Mouse (Mus musculus): ENCODE measurements at regions not wholly inside any gene's neighbourhood (a gene's known extent, or its start where the extent isn't known, plus 50 kb on each side); places are given as distances from the start of the nearest gene placed in this dataset.

DNA sequence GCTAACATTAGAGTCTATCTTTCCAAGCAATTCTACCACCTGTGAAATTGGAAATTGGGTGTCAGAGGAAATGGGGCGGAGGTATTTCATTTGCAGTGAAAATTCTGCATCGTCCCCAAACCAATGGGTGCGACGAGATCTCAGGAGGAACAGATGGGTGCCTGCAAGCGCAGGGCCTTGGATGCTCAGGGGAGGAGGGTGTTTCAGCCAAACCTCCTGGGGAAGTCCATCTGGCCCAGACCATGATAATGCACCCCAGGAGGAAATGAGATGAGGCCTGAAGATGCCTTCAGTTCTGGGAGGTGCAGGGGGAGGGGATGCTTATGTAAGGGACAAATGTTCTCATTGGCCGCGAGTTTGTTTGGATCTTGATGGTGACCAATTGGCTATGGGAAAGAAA lies 205.9 kb upstream of the Dynlrb2 start:
- Histone ChIP-seq H3K4me1 (replicated peaks; ENCODE audit: insufficient read depth, low read length) (no peaks in the 10 kb centered on the region), H3K27me3 (ENCODE audit: insufficient read depth, low read length) (no peaks in the 10 kb centered on the region), H3K9ac (ENCODE audit: low read depth, low read length) (no peak overlapping the region), H3K4me3 (replicated peaks; ENCODE audit: low read depth, low read length) (no peak overlapping the region), H3K4me2 (ENCODE audit: low read length) (no peak overlapping the region), H3K36me3 (ENCODE audit: insufficient read depth, low read length) (no peaks in the 10 kb centered on the region), H3K27ac (no peak overlapping the region), H3K9me3 (replicated peaks; ENCODE audit: low read length) (no peaks in the 10 kb centered on the region)
- DNase-seq (ENCODE audit: low spot score) (no peak), ATAC-seq (replicated peaks; ENCODE audit: low FRiP score, low read depth) (no peak)
- 93% methylated on average over 7 of the region's 7 CpGs for WGBS
- no peak for TF ChIP-seq CTCF (IDR thresholded peaks at IDR 0.05; ENCODE audit: low read depth)

DNA sequence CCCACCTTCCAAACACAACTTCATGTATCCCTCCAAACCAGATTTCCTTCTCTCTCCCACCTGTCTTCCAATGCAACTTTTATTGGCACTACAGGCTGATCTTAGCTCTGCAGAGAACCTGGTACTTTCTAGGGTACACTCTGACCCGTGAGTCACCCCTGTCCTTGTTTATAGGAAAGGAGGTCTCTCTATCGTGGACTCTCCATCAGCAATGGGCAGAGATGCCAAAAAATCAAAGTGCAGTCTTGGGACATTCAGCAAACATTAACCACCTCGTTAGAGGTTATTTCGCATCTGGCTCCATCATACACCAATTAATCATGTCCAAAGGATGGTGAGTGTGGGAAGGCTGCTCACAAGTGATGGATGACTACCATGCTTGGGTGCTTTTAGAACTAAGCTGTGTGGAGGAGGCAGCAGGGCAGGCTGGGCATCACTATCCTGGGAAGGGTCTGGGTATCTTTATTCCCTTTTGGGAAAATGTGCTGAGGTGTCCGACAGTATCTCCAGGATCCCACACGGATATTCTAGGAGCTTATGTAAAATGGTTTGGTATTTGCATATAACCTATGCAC lies 214.0 kb upstream of the Dynlrb2 start:
- Histone ChIP-seq H3K4me3 (replicated peaks; ENCODE audit: low read depth, low read length) (no peak overlapping the region), H3K4me1 (replicated peaks; ENCODE audit: insufficient read depth, low read length) (no peaks in the 10 kb centered on the region), H3K9me3 (replicated peaks; ENCODE audit: low read length) (no peaks in the 10 kb centered on the region), H3K27me3 (ENCODE audit: insufficient read depth, low read length) (no peaks in the 10 kb centered on the region), H3K27ac (no peak overlapping the region), H3K4me2 (ENCODE audit: low read length) (no peak overlapping the region), H3K9ac (ENCODE audit: low read depth, low read length) (no peak overlapping the region), H3K36me3 (ENCODE audit: insufficient read depth, low read length) (no peaks in the 10 kb centered on the region)
- TF ChIP-seq CTCF (IDR thresholded peaks at IDR 0.05; ENCODE audit: low read depth): no peak
- ATAC-seq (replicated peaks; ENCODE audit: low FRiP score, low read depth): 0 out of 2 replicates have a peak, but pooled peaks have one; percentile 63
- DNase-seq (ENCODE audit: low spot score): peak; percentile 38
- 58% methylated on average over 6 of the region's 6 CpGs for WGBS

- no peak for DNase-seq (ENCODE audit: low spot score)
Observed at GRCm38 (mm10) chr8:116289237-116289636, 215.5 kb upstream of the Dynlrb2 start.

GRCm38 (mm10) chr8:116283990-116284389 lies 220.8 kb upstream of the Dynlrb2 start:
- DNase-seq (ENCODE audit: low spot score) (no peak), ATAC-seq (replicated peaks; ENCODE audit: low FRiP score, low read depth) (no peak)
- no peak overlapping the region for H3K4me3 ChIP-seq (replicated peaks; ENCODE audit: low read depth, low read length)
- no peak overlapping the region for H3K27ac ChIP-seq
- no peaks in the 10 kb centered on the region for H3K4me1 ChIP-seq (replicated peaks; ENCODE audit: insufficient read depth, low read length)
- H3K4me2 ChIP-seq (ENCODE audit: low read length): no peak overlapping the region
- no peak for TF ChIP-seq CTCF (IDR thresholded peaks at IDR 0.05; ENCODE audit: low read depth)
- no peaks in the 10 kb centered on the region for H3K36me3 ChIP-seq (ENCODE audit: insufficient read depth, low read length)
- 27% methylated on average over 1 of the region's 3 CpGs for WGBS
- H3K27me3 ChIP-seq (ENCODE audit: insufficient read depth, low read length): no peaks in the 10 kb centered on the region
- no peaks in the 10 kb centered on the region for H3K9me3 ChIP-seq (replicated peaks; ENCODE audit: low read length)
- H3K9ac ChIP-seq (ENCODE audit: low read depth, low read length): no peak overlapping the region

More at GRCm38 (mm10) chr8:116289237-116289636, 215.5 kb upstream of the Dynlrb2 start:
- Histone ChIP-seq H3K4me1 (replicated peaks; ENCODE audit: insufficient read depth, low read length) (no peaks in the 10 kb centered on the region), H3K27me3 (ENCODE audit: insufficient read depth, low read length) (no peaks in the 10 kb centered on the region), H3K36me3 (ENCODE audit: insufficient read depth, low read length) (no peaks in the 10 kb centered on the region), H3K4me2 (ENCODE audit: low read length) (no peak overlapping the region), H3K9ac (ENCODE audit: low read depth, low read length) (no peak overlapping the region), H3K9me3 (replicated peaks; ENCODE audit: low read length) (no peaks in the 10 kb centered on the region), H3K4me3 (replicated peaks; ENCODE audit: low read depth, low read length) (no peak overlapping the region), H3K27ac (no peak overlapping the region)
- no peak for ATAC-seq (replicated peaks; ENCODE audit: low FRiP score, low read depth)
- WGBS: 40% methylated on average over 2 of the region's 2 CpGs
- no peak for TF ChIP-seq CTCF (IDR thresholded peaks at IDR 0.05; ENCODE audit: low read depth)

GRCm38 (mm10) chr8:116282341-116282740 lies 222.4 kb upstream of the Dynlrb2 start:
- Histone ChIP-seq H3K27me3 (ENCODE audit: insufficient read depth, low read length) (no peaks in the 10 kb centered on the region), H3K4me1 (replicated peaks; ENCODE audit: insufficient read depth, low read length) (no peaks in the 10 kb centered on the region), H3K4me3 (replicated peaks; ENCODE audit: low read depth, low read length) (no peak overlapping the region), H3K4me2 (ENCODE audit: low read length) (no peak overlapping the region), H3K9ac (ENCODE audit: low read depth, low read length) (no peak overlapping the region), H3K9me3 (replicated peaks; ENCODE audit: low read length) (no peaks in the 10 kb centered on the region), H3K27ac (no peak overlapping the region), H3K36me3 (ENCODE audit: insufficient read depth, low read length) (no peaks in the 10 kb centered on the region)
- no peak for DNase-seq (ENCODE audit: low spot score)
- no peak for ATAC-seq (replicated peaks; ENCODE audit: low FRiP score, low read depth)
- no peak for TF ChIP-seq CTCF (IDR thresholded peaks at IDR 0.05; ENCODE audit: low read depth)
- WGBS: 91% methylated on average over 5 of the region's 5 CpGs

DNA sequence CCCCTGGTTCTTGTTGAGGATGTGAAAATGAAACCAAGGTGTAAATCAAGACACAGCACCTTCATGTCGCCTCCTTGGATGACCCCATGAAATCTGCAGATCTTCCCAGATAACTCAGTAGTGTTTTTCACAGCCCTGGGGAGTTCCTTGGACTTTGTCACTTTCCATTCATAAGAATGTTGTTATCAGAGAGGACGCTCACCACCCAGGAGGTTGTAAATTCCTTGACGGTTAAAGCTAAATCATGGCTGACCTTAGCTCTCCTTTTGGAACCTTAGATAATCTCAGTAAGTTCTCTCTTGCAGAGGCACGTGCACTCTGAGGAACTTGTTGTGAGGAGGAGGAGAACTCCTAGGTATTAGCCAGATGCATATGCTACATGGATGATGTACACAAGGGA lies 229.8 kb upstream of the Dynlrb2 start:
- no peak overlapping the region for H3K27ac ChIP-seq
- no peaks in the 10 kb centered on the region for H3K27me3 ChIP-seq (ENCODE audit: insufficient read depth, low read length)
- no peak for TF ChIP-seq CTCF (IDR thresholded peaks at IDR 0.05; ENCODE audit: low read depth)
- H3K4me1 ChIP-seq (replicated peaks; ENCODE audit: insufficient read depth, low read length): 0 out of 2 replicates have a peak, but pooled peaks cover 2% of the 10 kb centered on the region
- no peak for ATAC-seq (replicated peaks; ENCODE audit: low FRiP score, low read depth)
- DNase-seq (ENCODE audit: low spot score): no peak
- WGBS: 38% methylated on average over 4 of the region's 4 CpGs
- no peak overlapping the region for H3K4me2 ChIP-seq (ENCODE audit: low read length)
- no peak overlapping the region for H3K4me3 ChIP-seq (replicated peaks; ENCODE audit: low read depth, low read length)
- no peak overlapping the region for H3K9ac ChIP-seq (ENCODE audit: low read depth, low read length)
- no peaks in the 10 kb centered on the region for H3K36me3 ChIP-seq (ENCODE audit: insufficient read depth, low read length)
- no peaks in the 10 kb centered on the region for H3K9me3 ChIP-seq (replicated peaks; ENCODE audit: low read length)

GRCm38 (mm10) chr8:116271238-116271637 lies 233.5 kb upstream of the Dynlrb2 start:
- no peak overlapping the region for H3K4me2 ChIP-seq (ENCODE audit: low read length)
- peak overlapping the region; percentile 52; the same call in 1 of the 2 replicates for H3K27ac ChIP-seq
- H3K36me3 ChIP-seq (ENCODE audit: insufficient read depth, low read length): no peaks in the 10 kb centered on the region
- H3K27me3 ChIP-seq (ENCODE audit: insufficient read depth, low read length): no peaks in the 10 kb centered on the region
- no peak for TF ChIP-seq CTCF (IDR thresholded peaks at IDR 0.05; ENCODE audit: low read depth)
- 74% methylated on average over 6 of the region's 6 CpGs for WGBS
- no peak overlapping the region for H3K9ac ChIP-seq (ENCODE audit: low read depth, low read length)
- no peaks in the 10 kb centered on the region for H3K9me3 ChIP-seq (replicated peaks; ENCODE audit: low read length)
- DNase-seq (ENCODE audit: low spot score): peak; percentile 43
- H3K4me3 ChIP-seq (replicated peaks; ENCODE audit: low read depth, low read length): no peak overlapping the region
- 0 out of 2 replicates have a peak, but pooled peaks have one; percentile 62 for ATAC-seq (replicated peaks; ENCODE audit: low FRiP score, low read depth)
- H3K4me1 ChIP-seq (replicated peaks; ENCODE audit: insufficient read depth, low read length): 0 out of 2 replicates have a peak, but pooled peaks cover 2% of the 10 kb centered on the region
